Mouse (Mus musculus) thymus, adult 2 months (tissue): ENCODE measurements at regions not wholly inside any gene's neighbourhood (a gene's known extent, or its start where the extent isn't known, plus 50 kb on each side); places are given as distances from the start of the nearest gene placed in this dataset.

Source experiments
- DNase-seq: peaks from one replicate; pipeline ENCODE4 v3.0.0; 2021
- H3K27ac ChIP-seq: fragments of 200-500 bp; 2 replicates; pipeline ENCODE4 v1.5.1; 2012; ENCODE audit warnings: low read length, control low read depth; ENCODE audit not compliant: control insufficient read depth, insufficient read depth
- H3K27me3 ChIP-seq: fragments of 200-500 bp; 2 replicates; pipeline ENCODE4 v1.6.1; 2012; ENCODE audit warnings: mild to moderate bottlenecking, low read length, moderate library complexity, mixed read lengths; ENCODE audit not compliant: control insufficient read depth, insufficient read depth
- H3K36me3 ChIP-seq: fragments of 200-500 bp; 2 replicates; pipeline ENCODE4 v1.6.1; 2012; ENCODE audit warnings: mild to moderate bottlenecking, low read length, moderate library complexity; ENCODE audit not compliant: control insufficient read depth, insufficient read depth
- H3K4me1 ChIP-seq: fragments of 200-500 bp; replicated peaks from 2 replicates; pipeline ENCODE4 v1.6.1; 2012; ENCODE audit warnings: low read length; ENCODE audit not compliant: control insufficient read depth, insufficient read depth
- H3K4me3 ChIP-seq: fragments of 200-500 bp; 2 replicates; pipeline ENCODE4 v1.5.1; 2012; ENCODE audit warnings: mild to moderate bottlenecking, low read length, control low read depth, moderate library complexity; ENCODE audit not compliant: control insufficient read depth, insufficient read depth
- CTCF ChIP-seq: fragments of 200-500 bp; IDR thresholded peaks from 2 replicates; pipeline ENCODE4 v1.5.1; 2012; ENCODE audit warnings: mild to moderate bottlenecking, control low read depth, low read length, moderate library complexity, borderline replicate concordance; ENCODE audit not compliant: control insufficient read depth, poor library complexity, insufficient read depth; ENCODE audit errors: extremely low read depth
- POLR2A ChIP-seq: fragments of 200-500 bp; IDR thresholded peaks from 2 replicates; pipeline ENCODE4 v1.6.1; 2012; ENCODE audit warnings: mild to moderate bottlenecking, low read length, control low read depth, moderate library complexity; ENCODE audit not compliant: control insufficient read depth, poor library complexity, insufficient read depth; ENCODE audit errors: extremely low read depth
- WGBS: fragments of 180-500 bp; shearing (Covaris S2); methylation state at CpG from one replicate; pipeline ENCODE4 v1.1.7; 2018; 5-methylcytosine and 5-hydroxymethylcytosine counted together

DNA sequence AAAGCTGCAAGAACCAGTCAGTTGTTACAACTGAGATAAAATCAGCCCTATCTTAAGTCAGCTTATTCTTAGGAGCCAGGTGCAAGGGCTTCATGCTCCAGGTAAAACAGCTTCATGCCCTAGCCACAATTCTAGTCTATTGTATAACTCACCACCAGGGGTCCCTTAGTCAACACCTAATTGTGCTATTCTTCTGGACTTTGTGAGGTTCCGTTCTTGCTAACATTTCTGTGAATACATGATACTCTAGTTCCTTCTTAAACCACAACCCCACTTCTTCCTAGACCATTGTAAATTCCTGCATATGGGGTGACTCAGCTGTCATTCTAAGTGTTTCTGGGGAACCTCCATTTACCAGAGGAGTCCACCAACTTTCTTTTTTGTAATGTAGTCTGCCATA, 57.9 kb upstream of the Gm49339 start:
- no peak for DNase-seq
- H3K4me1 ChIP-seq: no peaks in the 10 kb centered on the region
- TF ChIP-seq CTCF (no peak), POLR2A (no peak)
- no peaks in the 10 kb centered on the region for H3K36me3 ChIP-seq
- H3K27me3 ChIP-seq: no peaks in the 10 kb centered on the region
- no peak overlapping the region for H3K4me3 ChIP-seq
- no peak overlapping the region for H3K27ac ChIP-seq
- WGBS: 20% methylated on average over 1 of the region's 1 CpGs
